8 mouse cellular contexts compared by ENCODE assay signal in the genomic region with DNA sequence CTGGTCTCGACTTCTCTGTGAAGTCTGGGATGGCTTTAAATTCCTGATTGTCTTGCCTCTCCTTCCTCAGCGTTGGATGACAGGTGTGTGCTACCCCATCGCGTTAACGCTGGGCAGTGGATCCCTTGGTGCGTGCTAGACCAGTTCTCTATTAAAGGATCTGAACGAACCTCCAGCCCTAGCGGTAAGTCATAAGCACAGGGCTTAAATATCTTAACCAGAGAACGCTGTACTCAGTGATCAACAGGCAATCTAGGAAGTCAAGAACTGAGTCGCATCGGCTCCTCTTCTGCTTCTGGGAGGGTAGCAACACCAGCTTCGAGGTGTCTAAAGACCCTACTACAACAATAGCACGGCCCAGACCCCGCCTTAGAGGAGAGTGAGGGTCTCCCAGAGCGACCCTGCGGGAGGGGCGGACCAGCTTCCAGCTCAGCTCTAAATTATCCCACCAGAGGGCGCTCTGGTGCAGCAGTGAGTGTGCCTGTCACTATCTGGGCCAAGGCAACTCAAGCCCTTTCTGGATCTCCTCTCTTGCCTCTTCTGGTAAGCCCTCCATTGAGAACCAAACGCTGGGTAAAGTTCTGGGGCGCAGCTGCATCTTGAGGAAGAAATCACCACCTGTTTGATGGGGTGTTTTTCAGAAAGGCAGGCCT. TPM values are rescaled to one million over a fixed set of nuclear protein-coding genes. Genes with fewer than 3 reads are reported as not detected.
DNase-seq lines count a peak whose midpoint lies in the region; ATAC-seq lines count a peak whose summit lies in the region.

No protein-coding gene starts in this region.

- intact Hi-C loops in left cerebral cortex, postnatal 25 days (cut with DNase I): loop anchor here (2.0 kb wide), 2 partner anchors 76 to 84 kb away; no protein-coding TSS in a partner anchor

- ATAC-seq in megakaryocyte-erythroid progenitor cell, adult 5-6 weeks (replicated peaks; ENCODE audit: low FRiP score, low TSS enrichment, poor library complexity, severe bottlenecking): peak; percentile 88

- peak; percentile 76 for DNase-seq in R1 (ENCODE audit: low read depth, low spot score)
- DNase-seq in cerebellum, postnatal 25 days: peak; percentile 83 to 91
- DNase-seq in gastrocnemius, adult 8-10 months (ENCODE audit: low spot score in 2 of 2): peak; percentile 61 to 66
- peak; percentile 82 for DNase-seq in hindlimb bud, embryonic 11.5 days (ENCODE audit: extremely low spot score, low read depth, low spot score)
- peak; percentile 63 to 74 for DNase-seq in left cerebral cortex, postnatal 25 days (ENCODE audit: low spot score in 2 of 2)
- DNase-seq in right cerebral cortex, postnatal 14 days: peak; percentile 83
- peak; percentile 83 for DNase-seq in yolk sac, embryonic 10.5 days (ENCODE audit: low spot score)

RNA-seq across cellular contexts. Expression of a gene that starts 12.6 kb away (rescaled TPM):
- total RNA-seq in gastrocnemius, adult 8-10 months (2022): 100 to 1,000 TPM; 125 to 153 (median 134) TPM
- 10 to 100 TPM; 16.6 to 18.0 TPM for total RNA-seq in left cerebral cortex, postnatal 25 days (2021)
- total RNA-seq in megakaryocyte-erythroid progenitor cell, adult 5-6 weeks (2014; fragmentation: Nextera tagmentation): 2.4 and 3.7 TPM in 2 replicates
- total RNA-seq in megakaryocyte-erythroid progenitor cell, adult 5-6 weeks (2017): 3.8 and 6.1 TPM in 2 replicates

RNA-seq across cellular contexts. Expression of a gene that starts 26.0 kb away (rescaled TPM):
- 10 to 100 TPM; 62.0 to 79.8 (median 66.8) TPM for total RNA-seq in gastrocnemius, adult 8-10 months (2022)
- 100 to 1,000 TPM; 465 to 475 TPM for total RNA-seq in left cerebral cortex, postnatal 25 days (2021)
- 65.0 and 67.0 TPM in 2 replicates for total RNA-seq in megakaryocyte-erythroid progenitor cell, adult 5-6 weeks (2014; fragmentation: Nextera tagmentation)
- 32.0 and 71.5 TPM in 2 replicates for total RNA-seq in megakaryocyte-erythroid progenitor cell, adult 5-6 weeks (2017)

RNA-seq across cellular contexts. Expression of a gene that starts 43.9 kb away (rescaled TPM):
- 10 to 100 TPM; 32.9 to 41.1 (median 37.5) TPM for total RNA-seq in gastrocnemius, adult 8-10 months (2022)
- 10 to 100 TPM; 44.1 to 45.0 TPM for total RNA-seq in left cerebral cortex, postnatal 25 days (2021)
- 16.7 and 20.2 TPM in 2 replicates for total RNA-seq in megakaryocyte-erythroid progenitor cell, adult 5-6 weeks (2014; fragmentation: Nextera tagmentation)
- 20.3 and 50.3 TPM in 2 replicates for total RNA-seq in megakaryocyte-erythroid progenitor cell, adult 5-6 weeks (2017)

Comparison
In these comparisons a context has a peak if more than half of its experiments do, and no peak if none do; other contexts are left out.
1. Peak in every context shown above with its lines: DNase-seq and ATAC-seq.
2. RNA of a gene that starts 12.6 kb away (total RNA-seq): 125 to 153 TPM in gastrocnemius, adult 8-10 months; 16.6 to 18.0 TPM in left cerebral cortex, postnatal 25 days and 2.4 to 6.1 TPM in megakaryocyte-erythroid progenitor cell, adult 5-6 weeks; every median in the first group is over 4 times any median in the second.
3. RNA of a gene that starts 26.0 kb away (total RNA-seq): 465 to 475 TPM in left cerebral cortex, postnatal 25 days; 32.0 to 71.5 TPM in megakaryocyte-erythroid progenitor cell, adult 5-6 weeks and 62.0 to 79.8 TPM in gastrocnemius, adult 8-10 months; every median in the first group is over 4 times any median in the second.